Mouse (Mus musculus): Measurements from ENCODE around the gene Arntl2. TPM values are rescaled to one million over a fixed set of nuclear protein-coding genes. Genes with fewer than 3 reads are reported as not detected.

Arntl2 gene
- polyA plus RNA-seq (2014; fragmentation: Nextera tagmentation; extraction: Ambion mirVana), result 1.2 and 1.7 TPM in 2 replicates

DNA sequence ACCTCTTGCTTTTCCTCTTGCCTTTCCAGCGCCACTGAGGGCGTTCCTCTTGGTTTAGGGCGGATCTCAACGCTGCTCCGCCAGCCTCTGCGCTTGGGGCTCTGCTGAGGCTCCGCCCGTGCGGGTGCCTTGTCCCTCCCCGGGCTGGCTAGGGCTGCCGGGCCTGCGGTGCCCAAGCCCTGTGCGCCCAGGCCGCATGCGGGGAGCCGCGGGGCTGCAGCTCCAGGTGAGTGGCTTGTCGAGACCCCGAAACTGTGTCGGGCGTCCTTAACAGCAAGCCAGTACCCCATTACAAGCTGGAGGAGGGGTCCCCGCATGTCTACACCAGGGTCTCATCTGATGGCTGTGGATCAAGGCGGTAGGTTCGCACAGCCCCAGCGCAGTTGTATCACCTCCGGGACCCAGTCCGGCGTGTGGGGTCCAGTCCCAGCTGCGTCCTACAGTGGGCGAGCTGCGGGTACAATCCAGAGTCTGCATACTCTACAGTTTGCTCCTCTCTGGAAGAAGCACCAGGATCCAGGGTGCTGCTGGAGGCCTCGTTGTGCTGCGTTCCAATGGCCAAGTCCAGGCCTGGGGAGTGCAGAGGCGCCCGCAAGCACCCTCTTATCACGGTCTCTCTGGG, at the start of gene Arntl2:
Arntl2 (plus strand) TSS at position 132 of the 622 bp plus-strand sequence.
- H3K27ac ChIP-seq (ENCODE audit: low read depth, low read length), result no peak within 1 kb of the TSS
- H3K9ac ChIP-seq (ENCODE audit: low read length), result peak within 1 kb of the TSS; percentile 55
- no peaks in the 10 kb centered on the region for H3K9me3 ChIP-seq (ENCODE audit: control insufficient read depth, low read length)
- peak; percentile 87 for ATAC-seq (ENCODE audit: insufficient read depth, low FRiP score, low TSS enrichment)
- H3K4me3 ChIP-seq (ENCODE audit: low read depth, low read length), result peak within 1 kb of the TSS; percentile 43
- WGBS, result 2% methylated on average over 36 of the region's 36 CpGs
- H3K4me2 ChIP-seq (ENCODE audit: low read depth), result peak within 1 kb of the TSS; percentile 88
- H3K36me3 ChIP-seq (ENCODE audit: control insufficient read depth, insufficient read depth, low read length), result no peaks in the 10 kb centered on the region
- H3K27me3 ChIP-seq (ENCODE audit: control insufficient read depth, insufficient read depth, low read length), result peaks cover 4% of the 10 kb centered on the region; the same call in 1 of the 2 replicates
- peak; percentile 79 for DNase-seq (ENCODE audit: low spot score)
- no peaks in the 10 kb centered on the region for H3K4me1 ChIP-seq (ENCODE audit: control insufficient read depth, insufficient read depth, low read length)

DNA sequence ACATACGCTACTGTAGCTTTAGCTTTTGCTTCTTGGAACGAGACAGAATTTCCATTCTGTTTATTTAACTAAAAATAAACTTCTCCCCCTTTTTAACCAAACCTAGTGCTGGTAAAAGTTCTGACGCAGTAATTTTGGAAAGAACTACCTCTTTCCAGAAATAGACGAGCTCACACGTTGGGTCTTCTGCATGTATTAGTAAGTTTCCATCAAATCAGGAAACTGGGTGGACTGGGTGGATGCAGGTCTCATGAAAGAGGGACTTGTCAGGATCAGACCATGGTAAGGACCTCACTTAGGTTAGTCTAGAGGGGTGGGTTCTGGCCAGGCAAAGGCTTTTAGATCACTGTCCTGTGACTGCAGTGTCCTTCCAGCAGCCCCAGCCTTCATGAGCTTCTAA, 49.3 kb upstream of the Arntl2 start:
- no peaks in the 10 kb centered on the region for H3K27me3 ChIP-seq (ENCODE audit: control insufficient read depth, insufficient read depth, low read length)
- ATAC-seq (ENCODE audit: insufficient read depth, low FRiP score, low TSS enrichment), result no peak
- no peaks in the 10 kb centered on the region for H3K4me1 ChIP-seq (ENCODE audit: control insufficient read depth, insufficient read depth, low read length)
- H3K36me3 ChIP-seq (ENCODE audit: control insufficient read depth, insufficient read depth, low read length), result no peaks in the 10 kb centered on the region
- no peak overlapping the region for H3K9ac ChIP-seq (ENCODE audit: low read length)
- H3K4me2 ChIP-seq (ENCODE audit: low read depth), result no peak overlapping the region
- H3K27ac ChIP-seq (ENCODE audit: low read depth, low read length), result no peak overlapping the region
- no peak for DNase-seq (ENCODE audit: low spot score)
- H3K4me3 ChIP-seq (ENCODE audit: low read depth, low read length), result no peak overlapping the region
- no peaks in the 10 kb centered on the region for H3K9me3 ChIP-seq (ENCODE audit: control insufficient read depth, low read length)
- 90% methylated on average over 5 of the region's 5 CpGs for WGBS

DNA sequence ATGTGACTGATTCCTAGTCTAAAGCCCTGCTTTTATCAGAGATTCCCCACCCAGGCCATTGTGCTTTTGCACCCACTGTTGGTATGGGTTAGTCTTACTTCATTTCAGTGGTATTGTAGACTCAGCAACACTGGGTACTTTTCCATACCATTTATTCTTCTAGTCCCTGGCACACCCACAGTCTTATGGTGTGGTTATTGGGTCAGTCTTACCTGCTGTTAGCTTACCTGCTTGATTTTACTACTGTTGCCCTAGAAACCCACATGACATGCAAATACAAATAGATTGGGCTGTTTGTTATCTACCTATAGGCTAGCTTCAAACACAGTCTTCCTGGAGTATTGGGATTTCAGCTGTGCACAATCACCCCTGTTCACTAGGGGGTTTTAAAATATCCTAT, 48.8 kb upstream of the Arntl2 start:
- Histone ChIP-seq H3K4me3 (ENCODE audit: low read depth, low read length) (no peak overlapping the region), H3K36me3 (ENCODE audit: control insufficient read depth, insufficient read depth, low read length) (no peaks in the 10 kb centered on the region), H3K9me3 (ENCODE audit: control insufficient read depth, low read length) (no peaks in the 10 kb centered on the region), H3K27me3 (ENCODE audit: control insufficient read depth, insufficient read depth, low read length) (no peaks in the 10 kb centered on the region), H3K27ac (ENCODE audit: low read depth, low read length) (no peak overlapping the region), H3K4me1 (ENCODE audit: control insufficient read depth, insufficient read depth, low read length) (no peaks in the 10 kb centered on the region), H3K9ac (ENCODE audit: low read length) (no peak overlapping the region), H3K4me2 (ENCODE audit: low read depth) (no peak overlapping the region)
- DNase-seq (ENCODE audit: low spot score), result no peak
- no peak for ATAC-seq (ENCODE audit: insufficient read depth, low FRiP score, low TSS enrichment)

DNA sequence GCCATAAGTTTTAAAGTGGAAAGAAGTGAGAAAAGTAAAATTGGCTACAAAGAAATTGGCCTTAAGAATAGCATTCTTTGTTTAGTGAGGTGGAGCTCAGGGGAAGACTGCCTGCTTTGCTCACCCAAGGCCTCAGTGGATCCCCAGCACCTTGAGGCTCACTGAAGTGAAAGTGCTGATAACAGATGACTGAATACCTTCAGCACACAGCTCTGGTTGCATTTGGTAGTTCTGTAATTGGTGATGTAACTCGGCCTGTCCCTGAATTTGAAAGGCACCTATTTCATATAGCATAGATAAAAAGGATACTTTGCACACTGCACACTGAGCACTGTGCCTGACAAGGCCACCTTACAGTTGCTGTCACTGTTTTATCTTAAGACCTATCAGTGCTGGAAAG, 47.6 kb upstream of the Arntl2 start:
- H3K9ac ChIP-seq (ENCODE audit: low read length), result no peak overlapping the region
- no peak overlapping the region for H3K4me2 ChIP-seq (ENCODE audit: low read depth)
- DNase-seq (ENCODE audit: low spot score) (no peak), ATAC-seq (ENCODE audit: insufficient read depth, low FRiP score, low TSS enrichment) (no peak)
- WGBS, result 94% methylated on average over 1 of the region's 1 CpGs
- H3K9me3 ChIP-seq (ENCODE audit: control insufficient read depth, low read length), result no peaks in the 10 kb centered on the region
- H3K4me3 ChIP-seq (ENCODE audit: low read depth, low read length), result no peak overlapping the region
- H3K4me1 ChIP-seq (ENCODE audit: control insufficient read depth, insufficient read depth, low read length), result no peaks in the 10 kb centered on the region
- no peak overlapping the region for H3K27ac ChIP-seq (ENCODE audit: low read depth, low read length)
- H3K27me3 ChIP-seq (ENCODE audit: control insufficient read depth, insufficient read depth, low read length), result no peaks in the 10 kb centered on the region
- H3K36me3 ChIP-seq (ENCODE audit: control insufficient read depth, insufficient read depth, low read length), result no peaks in the 10 kb centered on the region

DNA sequence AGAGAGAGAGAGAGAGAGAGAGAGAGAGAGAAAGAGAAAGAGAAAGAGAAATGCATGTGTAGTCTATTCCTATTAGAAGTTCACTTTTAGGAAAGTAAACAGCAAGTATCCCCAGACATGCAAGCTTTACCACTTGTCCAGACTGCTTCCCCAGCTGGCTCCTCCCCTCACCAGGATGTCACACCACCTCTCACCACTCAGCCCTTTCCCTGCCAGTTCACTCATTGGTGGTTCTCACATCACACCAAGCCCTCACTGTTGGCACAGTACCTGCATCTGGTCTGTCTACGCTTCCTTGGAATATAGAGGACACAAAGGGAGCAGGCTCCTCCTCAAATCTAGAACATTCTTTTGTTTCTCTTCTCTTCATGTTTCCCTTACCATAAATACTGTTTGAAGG, 44.2 kb upstream of the Arntl2 start:
- DNase-seq (ENCODE audit: low spot score) (no peak), ATAC-seq (ENCODE audit: insufficient read depth, low FRiP score, low TSS enrichment) (no peak)
- Histone ChIP-seq H3K4me1 (ENCODE audit: control insufficient read depth, insufficient read depth, low read length) (peaks cover 4% of the 10 kb centered on the region), H3K4me2 (ENCODE audit: low read depth) (no peak overlapping the region), H3K27ac (ENCODE audit: low read depth, low read length) (no peak overlapping the region), H3K9me3 (ENCODE audit: control insufficient read depth, low read length) (no peaks in the 10 kb centered on the region), H3K36me3 (ENCODE audit: control insufficient read depth, insufficient read depth, low read length) (no peaks in the 10 kb centered on the region), H3K27me3 (ENCODE audit: control insufficient read depth, insufficient read depth, low read length) (no peaks in the 10 kb centered on the region), H3K4me3 (ENCODE audit: low read depth, low read length) (no peak overlapping the region), H3K9ac (ENCODE audit: low read length) (no peak overlapping the region)
- WGBS, result 61% methylated on average over 1 of the region's 1 CpGs

DNA sequence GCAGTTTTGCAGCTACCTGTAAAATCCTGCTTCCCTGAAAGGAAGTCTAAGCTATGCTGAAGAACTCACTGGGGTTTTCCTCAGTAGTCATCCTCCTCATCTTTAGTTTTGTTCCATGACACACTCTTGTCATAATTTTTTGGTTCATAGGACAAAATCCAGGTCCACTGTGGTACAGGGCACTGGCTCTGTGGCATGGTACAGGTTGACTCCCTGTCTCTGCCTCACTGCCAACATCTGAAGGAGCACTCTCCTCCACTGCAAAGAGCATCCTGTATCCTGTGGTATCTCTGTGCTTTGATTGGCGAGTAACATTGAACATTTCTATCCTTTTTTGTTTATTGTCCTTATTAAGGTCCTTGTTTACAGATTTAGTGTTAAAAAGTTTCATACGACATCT, 43.7 kb upstream of the Arntl2 start:
- Histone ChIP-seq H3K4me3 (ENCODE audit: low read depth, low read length) (no peak overlapping the region), H3K27me3 (ENCODE audit: control insufficient read depth, insufficient read depth, low read length) (no peaks in the 10 kb centered on the region), H3K9ac (ENCODE audit: low read length) (no peak overlapping the region), H3K4me1 (ENCODE audit: control insufficient read depth, insufficient read depth, low read length) (peaks cover 4% of the 10 kb centered on the region), H3K9me3 (ENCODE audit: control insufficient read depth, low read length) (no peaks in the 10 kb centered on the region), H3K4me2 (ENCODE audit: low read depth) (no peak overlapping the region), H3K36me3 (ENCODE audit: control insufficient read depth, insufficient read depth, low read length) (no peaks in the 10 kb centered on the region), H3K27ac (ENCODE audit: low read depth, low read length) (no peak overlapping the region)
- DNase-seq (ENCODE audit: low spot score), result no peak
- WGBS, result 93% methylated on average over 2 of the region's 2 CpGs
- no peak for ATAC-seq (ENCODE audit: insufficient read depth, low FRiP score, low TSS enrichment)

DNA sequence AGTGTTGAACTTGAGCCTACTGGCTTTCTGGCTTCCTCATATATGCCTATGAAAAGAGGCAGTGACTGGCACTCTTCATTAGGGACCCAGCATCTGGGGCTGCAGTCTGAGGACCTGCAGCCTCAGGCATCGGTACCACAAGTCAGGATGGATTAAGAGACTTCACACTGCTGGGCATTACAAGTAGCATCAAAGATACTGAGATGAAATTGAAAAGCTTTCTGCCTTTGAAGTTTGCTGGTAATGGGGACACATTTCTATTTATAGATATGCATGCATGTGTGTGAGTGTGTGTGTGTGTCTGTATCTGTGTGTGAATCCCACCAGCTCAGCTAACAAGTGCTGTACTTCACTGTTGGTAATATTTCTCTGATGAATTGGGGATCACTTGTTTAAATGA, 43.2 kb upstream of the Arntl2 start:
- Histone ChIP-seq H3K4me3 (ENCODE audit: low read depth, low read length) (no peak overlapping the region), H3K27ac (ENCODE audit: low read depth, low read length) (no peak overlapping the region), H3K4me2 (ENCODE audit: low read depth) (no peak overlapping the region), H3K27me3 (ENCODE audit: control insufficient read depth, insufficient read depth, low read length) (no peaks in the 10 kb centered on the region), H3K4me1 (ENCODE audit: control insufficient read depth, insufficient read depth, low read length) (peaks cover 4% of the 10 kb centered on the region), H3K36me3 (ENCODE audit: control insufficient read depth, insufficient read depth, low read length) (no peaks in the 10 kb centered on the region), H3K9me3 (ENCODE audit: control insufficient read depth, low read length) (no peaks in the 10 kb centered on the region), H3K9ac (ENCODE audit: low read length) (no peak overlapping the region)
- ATAC-seq (ENCODE audit: insufficient read depth, low FRiP score, low TSS enrichment), result no peak
- WGBS, result 85% methylated on average over 1 of the region's 1 CpGs
- DNase-seq (ENCODE audit: low spot score), result no peak

DNA sequence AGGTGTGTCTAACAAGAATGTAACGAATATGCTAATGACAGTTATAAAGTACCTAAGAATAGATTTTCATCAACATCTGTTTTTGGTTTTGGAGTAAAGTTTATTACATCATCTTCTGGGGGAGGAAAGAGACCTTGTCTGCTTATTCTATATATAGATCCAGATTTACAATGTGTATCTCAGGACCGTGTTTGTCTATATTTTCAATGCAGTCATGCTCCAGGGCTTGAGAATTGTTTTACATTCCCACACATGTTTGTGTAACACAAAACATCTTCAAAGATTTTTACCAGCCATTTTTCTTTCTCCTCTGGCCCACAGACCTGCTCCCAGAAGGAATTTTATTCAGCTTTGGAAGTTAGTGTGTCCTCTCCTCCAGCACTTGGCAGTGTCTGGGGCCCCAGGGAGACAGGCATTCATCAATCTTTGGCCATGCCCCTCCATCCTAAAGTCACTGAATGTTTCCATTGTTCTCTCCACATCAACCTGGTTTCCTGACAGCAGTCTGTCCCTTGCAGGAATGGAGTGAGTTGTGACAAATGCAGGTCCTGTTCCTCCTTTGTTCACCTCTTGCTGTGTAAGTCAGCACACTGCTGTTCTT, 42.2 kb upstream of the Arntl2 start:
- WGBS, result 66% methylated on average over 2 of the region's 2 CpGs
- Histone ChIP-seq H3K27ac (ENCODE audit: low read depth, low read length) (no peak overlapping the region), H3K4me3 (ENCODE audit: low read depth, low read length) (no peak overlapping the region), H3K9ac (ENCODE audit: low read length) (no peak overlapping the region; the same call in 1 of the 2 replicates), H3K4me2 (ENCODE audit: low read depth) (no peak overlapping the region), H3K4me1 (ENCODE audit: control insufficient read depth, insufficient read depth, low read length) (peaks cover 4% of the 10 kb centered on the region), H3K27me3 (ENCODE audit: control insufficient read depth, insufficient read depth, low read length) (no peaks in the 10 kb centered on the region), H3K36me3 (ENCODE audit: control insufficient read depth, insufficient read depth, low read length) (no peaks in the 10 kb centered on the region), H3K9me3 (ENCODE audit: control insufficient read depth, low read length) (no peaks in the 10 kb centered on the region)
- ATAC-seq (ENCODE audit: insufficient read depth, low FRiP score, low TSS enrichment) (no peak), DNase-seq (ENCODE audit: low spot score) (no peak)

DNA sequence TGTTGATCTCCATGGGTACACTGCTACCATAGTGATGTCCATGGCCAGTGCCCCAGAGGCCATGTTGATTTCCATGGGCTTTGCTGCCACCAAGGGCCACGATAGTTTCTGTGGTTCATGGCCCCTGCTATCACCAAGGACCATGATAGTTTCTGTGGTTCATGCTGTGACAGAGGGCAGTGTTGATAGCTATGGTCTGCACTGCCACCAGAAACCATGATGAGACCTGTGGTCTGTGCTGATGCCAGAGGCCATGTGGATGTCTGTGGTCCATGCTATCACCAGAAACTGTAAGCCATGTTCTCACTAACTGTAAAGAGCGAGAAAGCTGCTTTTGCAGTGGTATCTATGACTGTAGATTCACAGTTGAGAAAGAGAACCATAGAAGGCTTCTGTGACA, 40.7 kb upstream of the Arntl2 start:
- no peak overlapping the region for H3K27ac ChIP-seq (ENCODE audit: low read depth, low read length)
- no peak overlapping the region for H3K4me2 ChIP-seq (ENCODE audit: low read depth)
- no peaks in the 10 kb centered on the region; the same call in 1 of the 2 replicates for H3K36me3 ChIP-seq (ENCODE audit: control insufficient read depth, insufficient read depth, low read length)
- H3K27me3 ChIP-seq (ENCODE audit: control insufficient read depth, insufficient read depth, low read length), result no peaks in the 10 kb centered on the region
- no peak overlapping the region for H3K9ac ChIP-seq (ENCODE audit: low read length)
- DNase-seq (ENCODE audit: low spot score), result no peak
- no peak overlapping the region for H3K4me3 ChIP-seq (ENCODE audit: low read depth, low read length)
- H3K4me1 ChIP-seq (ENCODE audit: control insufficient read depth, insufficient read depth, low read length), result peaks cover 4% of the 10 kb centered on the region
- 95% methylated on average over 2 of the region's 2 CpGs for WGBS
- no peak for ATAC-seq (ENCODE audit: insufficient read depth, low FRiP score, low TSS enrichment)
- no peaks in the 10 kb centered on the region for H3K9me3 ChIP-seq (ENCODE audit: control insufficient read depth, low read length)

Measured in neural tube, embryonic 11.5 days (tissue).